Mouse (Mus musculus) myocyte (in vitro differentiated cells): ENCODE data around the gene Zyg11b.

Experiments used
- MYOG ChIP-seq, 3 experiments: IDR thresholded peaks; one replicate each; pipeline ENCODE4 v1.6.1; 2011; ENCODE audit warnings: control low read depth in 2 of 3, low read depth in 2 of 3, mild to moderate bottlenecking in 2 of 3; ENCODE audit not compliant: insufficient read length in 2 of 3, control insufficient read depth in 1 of 3, insufficient read depth in 1 of 3
- POLR2A ChIP-seq: IDR thresholded peaks from one replicate; pipeline ENCODE4 v1.6.1; 2011; ENCODE audit warnings: low read depth, mild to moderate bottlenecking, control low read depth, moderate library complexity; ENCODE audit not compliant: insufficient read length
- POLR2AphosphoS2 ChIP-seq: IDR thresholded peaks from one replicate; pipeline ENCODE4 v1.6.1; 2011; ENCODE audit warnings: low read depth, control low read depth; ENCODE audit not compliant: insufficient read length
- TCF12 ChIP-seq: IDR thresholded peaks from one replicate; pipeline ENCODE4 v1.6.1; 2011; ENCODE audit warnings: mild to moderate bottlenecking, control low read depth; ENCODE audit not compliant: poor library complexity, insufficient read depth, severe bottlenecking

GRCm38 (mm10) chr4:108302296-108302890, 1.5 kb upstream of the Zyg11b start:
- TF ChIP-seq MYOG (IDR thresholded peaks at IDR 0.05; ENCODE audit: control insufficient read depth in 1 of 3, insufficient read depth in 1 of 3, insufficient read length in 2 of 3, low read depth in 2 of 3) (no peak), POLR2AphosphoS2 (no peak), POLR2A (no peak), TCF12 (no peak)
